Mouse (Mus musculus) adrenal gland, adult 18-20 months (tissue): ENCODE results near the gene Osgin1. TPM values are rescaled to one million over a fixed set of nuclear protein-coding genes. Genes with fewer than 3 reads are reported as not detected.

Experiments used
- DNase-seq, 2 experiments: peaks; one replicate each; pipeline ENCODE4 v3.0.0; 2021 to 2022; ENCODE audit warnings: low spot score in 2 of 2
- total RNA-seq, 2 experiments: library from RNA; stranded (reverse); gene quantifications; 1 replicate in 1 of 2; 2 replicates in 1 of 2; pipeline ENCODE4 v1.2.3; 2021

Gene Osgin1
- total RNA-seq, 2 experiments from 2014 or later: 161 to 218 TPM

- peak in 1 of 2 experiments; percentile 79 for DNase-seq
Observed at GRCm38 (mm10) chr8:119440250-119440951, 6.5 kb downstream of the Osgin1 start.

GRCm38 (mm10) chr8:119440952-119441270 is 7.0 kb downstream of the Osgin1 start:
- no peak for DNase-seq

GRCm38 (mm10) chr8:119442013-119442412 is 8.1 kb downstream of the Osgin1 start:
- no peak for DNase-seq

GRCm38 (mm10) chr8:119442970-119443369 is 9.0 kb downstream of the Osgin1 start:
- no peak for DNase-seq

GRCm38 (mm10) chr8:119446211-119446989 is 12.5 kb downstream of the Osgin1 start, which contains the start of gene Necab2:
Gene Necab2, plus strand, starts transcription at chr8:119446719.
- DNase-seq: peak; percentile 90

- DNase-seq: peak in 1 of 2 experiments; percentile 58
Observed at GRCm38 (mm10) chr8:119446990-119447780, 13.3 kb downstream of the Osgin1 start.

- DNase-seq: no peak
Observed at GRCm38 (mm10) chr8:119447781-119448170, 13.9 kb downstream of the Osgin1 start.

- no peak for DNase-seq
Observed at GRCm38 (mm10) chr8:119449627-119450026, 15.7 kb downstream of the Osgin1 start.

GRCm38 (mm10) chr8:119451131-119451530 is 17.2 kb downstream of the Osgin1 start:
- no peak for DNase-seq

GRCm38 (mm10) chr8:119452919-119453318 is 19.0 kb downstream of the Osgin1 start:
- no peak for DNase-seq

GRCm38 (mm10) chr8:119456045-119456444 is 22.1 kb downstream of the Osgin1 start:
- no peak for DNase-seq

GRCm38 (mm10) chr8:119459724-119460123 is 25.8 kb downstream of the Osgin1 start:
- DNase-seq: no peak

GRCm38 (mm10) chr8:119461356-119461755 is 27.4 kb downstream of the Osgin1 start:
- no peak for DNase-seq

GRCm38 (mm10) chr8:119463709-119464108 is 29.8 kb downstream of the Osgin1 start:
- DNase-seq: no peak

GRCm38 (mm10) chr8:119466105-119466504 is 32.2 kb downstream of the Osgin1 start:
- DNase-seq: no peak

GRCm38 (mm10) chr8:119466794-119467193 is 32.9 kb downstream of the Osgin1 start:
- no peak for DNase-seq

GRCm38 (mm10) chr8:119468091-119468490 is 34.2 kb downstream of the Osgin1 start:
- no peak for DNase-seq

GRCm38 (mm10) chr8:119478684-119479083 is 44.8 kb downstream of the Osgin1 start:
- no peak for DNase-seq

- no peak for DNase-seq
Observed at GRCm38 (mm10) chr8:119484145-119484896, 50.4 kb downstream of the Osgin1 start.

GRCm38 (mm10) chr8:119487093-119487492 is 53.2 kb downstream of the Osgin1 start:
- no peak for DNase-seq
